Mouse (Mus musculus) CD8-positive naive resting alpha-beta T cell, adult 2 months (primary cell): ENCODE data around the gene Uhrf1bp1.

Source experiments
- DNase-seq, 2 experiments: peaks; one replicate each; pipeline ENCODE4 v3.0.0; 2022; ENCODE audit warnings: low read depth in 2 of 2, low spot score in 2 of 2

Uhrf1bp1 gene

GRCm38 (mm10) chr17:27909622-27910500 lies 53.6 kb downstream of the Uhrf1bp1 start, which contains the start of gene Taf11:
Gene Taf11, minus strand, starts transcription at chr17:27909844.
- peak; percentile 51 to 54 for DNase-seq

- no peak for DNase-seq
Measured at GRCm38 (mm10) chr17:27911371-27911770, 55.1 kb downstream of the Uhrf1bp1 start.

- DNase-seq: no peak
Measured at GRCm38 (mm10) chr17:27914742-27915141, 58.5 kb downstream of the Uhrf1bp1 start.

GRCm38 (mm10) chr17:27916366-27916765 lies 60.1 kb downstream of the Uhrf1bp1 start:
- no peak for DNase-seq

- no peak for DNase-seq
Measured at GRCm38 (mm10) chr17:27920676-27921075, 64.4 kb downstream of the Uhrf1bp1 start.

- no peak for DNase-seq
Measured at GRCm38 (mm10) chr17:27922174-27922712, 66.0 kb downstream of the Uhrf1bp1 start.

- DNase-seq: no peak
Measured at GRCm38 (mm10) chr17:27925054-27925453, 68.8 kb downstream of the Uhrf1bp1 start.

- DNase-seq: no peak
Measured at GRCm38 (mm10) chr17:27925504-27925903, 69.3 kb downstream of the Uhrf1bp1 start.

- no peak for DNase-seq
Measured at GRCm38 (mm10) chr17:27930291-27930690, 74.0 kb downstream of the Uhrf1bp1 start.

GRCm38 (mm10) chr17:27931826-27932225 lies 75.6 kb downstream of the Uhrf1bp1 start:
- no peak for DNase-seq

- no peak for DNase-seq
Measured at GRCm38 (mm10) chr17:27934136-27934910, 78.1 kb downstream of the Uhrf1bp1 start.

- DNase-seq: no peak
Measured at GRCm38 (mm10) chr17:27935091-27935490, 78.8 kb downstream of the Uhrf1bp1 start.

GRCm38 (mm10) chr17:27937054-27937615 lies 80.9 kb downstream of the Uhrf1bp1 start:
- DNase-seq: no peak

- no peak for DNase-seq
Measured at GRCm38 (mm10) chr17:27938121-27938754, 82.0 kb downstream of the Uhrf1bp1 start.

- no peak for DNase-seq
Measured at GRCm38 (mm10) chr17:27939028-27939427, 82.8 kb downstream of the Uhrf1bp1 start.

- no peak for DNase-seq
Measured at GRCm38 (mm10) chr17:27940352-27940751, 84.1 kb downstream of the Uhrf1bp1 start.

- no peak for DNase-seq
Measured at GRCm38 (mm10) chr17:27941178-27941577, 84.9 kb downstream of the Uhrf1bp1 start.

GRCm38 (mm10) chr17:27941698-27942097 lies 85.5 kb downstream of the Uhrf1bp1 start:
- DNase-seq: no peak

GRCm38 (mm10) chr17:27942131-27942530 lies 85.9 kb downstream of the Uhrf1bp1 start:
- no peak for DNase-seq

- no peak for DNase-seq
Measured at GRCm38 (mm10) chr17:27945546-27946216, 89.4 kb downstream of the Uhrf1bp1 start.
